ENCODE assay signal across 9 mouse cellular contexts in the genomic region with DNA sequence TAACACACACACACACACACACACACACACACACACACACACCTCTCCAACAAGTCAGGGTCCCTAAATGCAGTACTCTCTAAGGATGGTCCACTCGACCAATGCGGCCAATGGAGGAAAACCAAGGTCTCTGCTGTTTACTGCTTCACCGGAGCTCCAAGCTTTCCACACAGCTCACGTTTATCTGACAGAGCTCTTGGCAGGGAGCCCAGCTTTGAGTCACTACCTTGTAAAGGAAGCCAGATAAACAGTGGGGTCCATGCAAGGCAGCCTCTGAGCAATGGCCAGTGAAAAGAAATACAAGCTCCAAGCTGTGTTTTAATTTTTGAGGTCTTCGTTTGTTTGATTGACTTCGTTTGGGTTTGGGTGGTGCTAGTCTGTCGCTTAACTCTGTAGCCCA.
DNase-seq lines count a peak whose midpoint lies in the region; ATAC-seq and TF ChIP-seq lines count a peak whose summit lies in the region.
"Had no signal": no experiment of that assay in that cellular context is flagged by ENCODE, and none has a peak within 500 bp of the region (broad histone marks: within the 10 kb centered on the region; RNA-seq: fewer than 3 reads in every experiment).

No protein-coding gene starts in this region.

- peak overlapping the region; percentile 91 for H3K27ac ChIP-seq in heart, embryonic 13.5 days (replicated peaks)
- no peak overlapping the region for H3K27ac ChIP-seq in kidney, postnatal 0 days
- peak overlapping the region; percentile 54 for H3K27ac ChIP-seq in lung, embryonic 15.5 days
- peak overlapping the region; percentile 82 for H3K27ac ChIP-seq in stomach, embryonic 14.5 days (ENCODE audit: low read length)

- DNase-seq in layer of hippocampus, adult 11-12 months (ENCODE audit: low spot score), result peak; percentile 39
- DNase-seq in layer of hippocampus, postnatal 14 days (ENCODE audit: low spot score in 2 of 2), result no peak
- peak; percentile 67 for DNase-seq in cerebellum, adult 8-10 months
- DNase-seq in kidney, postnatal 0 days (ENCODE audit: low spot score), result peak; percentile 86
- DNase-seq in thymus, postnatal 25 days, result no peak

- peak overlapping the region; percentile 36 for H3K4me2 ChIP-seq in heart, embryonic 13.5 days
- H3K4me2 ChIP-seq in kidney, postnatal 0 days (ENCODE audit: low read length), result no peak overlapping the region
- H3K4me2 ChIP-seq in lung, embryonic 15.5 days, result no peak overlapping the region
- no peak overlapping the region for H3K4me2 ChIP-seq in stomach, embryonic 14.5 days (replicated peaks; ENCODE audit: low read depth, low read length)

- no peak for TF ChIP-seq CTCF in kidney, postnatal 0 days (IDR thresholded peaks at IDR 0.05; ENCODE audit: low read depth)

- 0 out of 2 replicates have a peak overlapping the region, but pooled peaks have one; percentile 10 for H3K9ac ChIP-seq in heart, embryonic 13.5 days
- no peak overlapping the region for H3K9ac ChIP-seq in kidney, postnatal 0 days (ENCODE audit: low read depth, low read length)
- H3K9ac ChIP-seq in lung, embryonic 15.5 days, result no peak overlapping the region
- no peak overlapping the region for H3K9ac ChIP-seq in stomach, embryonic 14.5 days (replicated peaks; ENCODE audit: low read depth, low read length)

- peaks cover 46% of the 10 kb centered on the region for H3K27me3 ChIP-seq in heart, embryonic 13.5 days (replicated peaks)
- no peaks in the 10 kb centered on the region for H3K27me3 ChIP-seq in kidney, postnatal 0 days (ENCODE audit: insufficient read depth, low read length)
- peaks cover 5% of the 10 kb centered on the region; the same call in 1 of the 2 replicates for H3K27me3 ChIP-seq in lung, embryonic 15.5 days
- H3K27me3 ChIP-seq in stomach, embryonic 14.5 days (ENCODE audit: control insufficient read depth, insufficient read depth, low read length), result no peaks in the 10 kb centered on the region

- ATAC-seq in heart, embryonic 13.5 days (ENCODE audit: extremely low read depth, insufficient number of reproducible peaks, low FRiP score, low TSS enrichment), result peak; percentile 79
- ATAC-seq in kidney, postnatal 0 days (replicated peaks; ENCODE audit: low FRiP score, low read depth), result peak; percentile 68
- ATAC-seq in lung, embryonic 15.5 days (ENCODE audit: borderline replicate concordance, extremely low read depth, low FRiP score, low TSS enrichment), result peak; percentile 82
- ATAC-seq in stomach, embryonic 14.5 days (ENCODE audit: insufficient number of reproducible peaks, insufficient read depth, low FRiP score, low read depth), result peak; percentile 87

- H3K9me3 ChIP-seq in heart, embryonic 13.5 days, result no peaks in the 10 kb centered on the region
- H3K9me3 ChIP-seq in kidney, postnatal 0 days (replicated peaks; ENCODE audit: low read length), result no peaks in the 10 kb centered on the region
- H3K9me3 ChIP-seq in lung, embryonic 15.5 days, result no peaks in the 10 kb centered on the region
- no peaks in the 10 kb centered on the region for H3K9me3 ChIP-seq in stomach, embryonic 14.5 days (ENCODE audit: control insufficient read depth, low read depth, low read length)

- no peaks in the 10 kb centered on the region for H3K36me3 ChIP-seq in heart, embryonic 13.5 days
- H3K36me3 ChIP-seq in kidney, postnatal 0 days (ENCODE audit: insufficient read depth, low read length), result no peaks in the 10 kb centered on the region
- no peaks in the 10 kb centered on the region for H3K36me3 ChIP-seq in lung, embryonic 15.5 days
- no peaks in the 10 kb centered on the region for H3K36me3 ChIP-seq in stomach, embryonic 14.5 days (ENCODE audit: control insufficient read depth, insufficient read depth, low read length)
- H3K36me3 ChIP-seq: G1E had no signal

- 13% methylated on average over 7 of the region's 7 CpGs for WGBS in heart, embryonic 13.5 days
- 29% methylated on average over 7 of the region's 7 CpGs for WGBS in kidney, postnatal 0 days
- WGBS in lung, embryonic 15.5 days, result 11% methylated on average over 7 of the region's 7 CpGs
- 15% methylated on average over 7 of the region's 7 CpGs for WGBS in stomach, embryonic 14.5 days

- no peak overlapping the region for H3K4me3 ChIP-seq in heart, embryonic 13.5 days
- H3K4me3 ChIP-seq in kidney, postnatal 0 days (replicated peaks; ENCODE audit: low read depth, low read length), result no peak overlapping the region
- H3K4me3 ChIP-seq in lung, embryonic 15.5 days, result no peak overlapping the region
- no peak overlapping the region for H3K4me3 ChIP-seq in stomach, embryonic 14.5 days (ENCODE audit: low read depth, low read length)

- H3K4me1 ChIP-seq in heart, embryonic 13.5 days, result peaks cover 54% of the 10 kb centered on the region
- H3K4me1 ChIP-seq in kidney, postnatal 0 days (replicated peaks; ENCODE audit: insufficient read depth, low read length), result peaks cover 5% of the 10 kb centered on the region; the same call in 1 of the 2 replicates
- H3K4me1 ChIP-seq in lung, embryonic 15.5 days, result peaks cover 39% of the 10 kb centered on the region
- peaks cover 27% of the 10 kb centered on the region for H3K4me1 ChIP-seq in stomach, embryonic 14.5 days (ENCODE audit: control insufficient read depth, insufficient read depth, low read length)

Comparison
In these comparisons a context has a peak if more than half of its experiments do, and no peak if none do; other contexts are left out.
1. DNase-seq: peak in layer of hippocampus, adult 11-12 months (single experiment), cerebellum, adult 8-10 months (single experiment) and kidney, postnatal 0 days (single experiment); none in layer of hippocampus, postnatal 14 days (0 of 2) and thymus, postnatal 25 days (single experiment).
2. Peak in every context shown above with its lines, with median percentiles within 50 percentile points of each other: ATAC-seq.